Mouse (Mus musculus): ENCODE data around the gene Srsf11. TPM values are rescaled to one million over a fixed set of nuclear protein-coding genes. Genes with fewer than 3 reads are reported as not detected.

Gene Srsf11
- total and polyA plus RNA-seq, 2 experiments from 2014 or later: 59.3 to 118 TPM

DNA sequence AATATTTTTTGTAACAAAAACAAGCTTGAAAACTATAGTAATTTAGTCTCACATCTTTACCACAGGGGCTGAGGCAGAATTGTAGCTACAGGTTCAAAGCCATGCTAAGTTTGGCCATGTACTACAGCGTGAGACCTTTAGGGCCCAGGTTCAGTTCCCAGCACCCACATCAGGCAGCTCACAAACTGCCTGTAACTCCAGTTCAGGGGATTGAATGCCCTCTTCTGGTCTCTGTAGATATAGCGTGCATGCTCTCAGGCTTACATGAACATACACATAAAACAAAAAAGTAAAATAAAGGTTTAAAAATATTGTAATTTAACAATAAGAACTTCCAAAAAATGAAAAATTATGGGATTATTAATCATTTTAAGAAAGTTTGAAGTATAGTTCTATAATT, 63.2 kb downstream of the Srsf11 start:
- H3K4me1 ChIP-seq (ENCODE audit: control insufficient read depth, insufficient read depth): no peaks in the 10 kb centered on the region
- no peak overlapping the region for H3K4me2 ChIP-seq (ENCODE audit: low read depth, low read length)
- H3K4me3 ChIP-seq (ENCODE audit: low read depth, low read length): no peak overlapping the region
- peaks cover 11% of the 10 kb centered on the region; the same call in 1 of the 2 replicates for H3K36me3 ChIP-seq (replicated peaks; ENCODE audit: control insufficient read depth, insufficient read depth, low read length)
- no peak overlapping the region for H3K9ac ChIP-seq (replicated peaks; ENCODE audit: low read depth, low read length)
- no peaks in the 10 kb centered on the region for H3K9me3 ChIP-seq (replicated peaks; ENCODE audit: control insufficient read depth, low read length)
- H3K27ac ChIP-seq (ENCODE audit: low read depth): no peak overlapping the region
- no peak for TF ChIP-seq EP300 (IDR thresholded peaks at IDR 0.05; ENCODE audit: low read depth)
- TF ChIP-seq CTCF (IDR thresholded peaks at IDR 0.05; ENCODE audit: low read depth): no peak
- DNase-seq (ENCODE audit: low spot score) (no peak), ATAC-seq (ENCODE audit: insufficient read depth, low read depth) (no peak)
- no peaks in the 10 kb centered on the region for H3K27me3 ChIP-seq (ENCODE audit: control insufficient read depth, insufficient read depth, low read length)
- 95% methylated on average over 2 of the region's 2 CpGs for WGBS

GRCm38 (mm10) chr3:157971151-157971550, 65.3 kb downstream of the Srsf11 start:
- Histone ChIP-seq H3K4me2 (ENCODE audit: low read depth, low read length) (no peak overlapping the region), H3K9me3 (replicated peaks; ENCODE audit: control insufficient read depth, low read length) (no peaks in the 10 kb centered on the region), H3K4me3 (ENCODE audit: low read depth, low read length) (no peak overlapping the region), H3K27me3 (ENCODE audit: control insufficient read depth, insufficient read depth, low read length) (no peaks in the 10 kb centered on the region), H3K9ac (replicated peaks; ENCODE audit: low read depth, low read length) (no peak overlapping the region), H3K4me1 (ENCODE audit: control insufficient read depth, insufficient read depth) (no peaks in the 10 kb centered on the region), H3K27ac (ENCODE audit: low read depth) (no peak overlapping the region), H3K36me3 (replicated peaks; ENCODE audit: control insufficient read depth, insufficient read depth, low read length) (peaks cover 11% of the 10 kb centered on the region; the same call in 1 of the 2 replicates)
- ATAC-seq (ENCODE audit: insufficient read depth, low read depth): no peak
- no peak for DNase-seq (ENCODE audit: low spot score)
- WGBS: 83% methylated on average over 2 of the region's 2 CpGs
- no peak for TF ChIP-seq EP300 (IDR thresholded peaks at IDR 0.05; ENCODE audit: low read depth)
- TF ChIP-seq CTCF (IDR thresholded peaks at IDR 0.05; ENCODE audit: low read depth): no peak

Other genes starting within 250 kb of the Srsf11 start
- gene Cth, start 111.6 kb downstream of the Srsf11 start, total RNA-seq (2014; rRNA removed; ENCODE audit: low replicate concordance): 1.1 and 3.0 TPM in 2 replicates
- gene Cth, start 111.6 kb downstream of the Srsf11 start, polyA plus RNA-seq (2015; fragmentation: Nextera tagmentation; extraction: Ambion mirVana): 0.14 and 0.34 TPM in 2 replicates
- gene Ankrd13c, start 89.4 kb downstream of the Srsf11 start, total RNA-seq (2014; rRNA removed; ENCODE audit: low replicate concordance): 12.4 and 18.4 TPM in 2 replicates
- gene Ankrd13c, start 89.4 kb downstream of the Srsf11 start, polyA plus RNA-seq (2015; fragmentation: Nextera tagmentation; extraction: Ambion mirVana): 12.4 and 13.5 TPM in 2 replicates
- gene Lrrc40, start within 50 bp of the Srsf11 start, total RNA-seq (2014; rRNA removed; ENCODE audit: low replicate concordance): 11.8 and 25.0 TPM in 2 replicates
- gene Lrrc40, start within 50 bp of the Srsf11 start, polyA plus RNA-seq (2015; fragmentation: Nextera tagmentation; extraction: Ambion mirVana): 20.6 and 22.0 TPM in 2 replicates

Data from heart, postnatal 0 days (tissue).